Mouse (Mus musculus): ENCODE data around the gene Nup210l. TPM values are rescaled to one million over a fixed set of nuclear protein-coding genes. Genes with fewer than 3 reads are reported as not detected.

The Nup210l gene
- total and polyA plus RNA-seq, 2 experiments = 0.01 to 0.09 TPM

DNA sequence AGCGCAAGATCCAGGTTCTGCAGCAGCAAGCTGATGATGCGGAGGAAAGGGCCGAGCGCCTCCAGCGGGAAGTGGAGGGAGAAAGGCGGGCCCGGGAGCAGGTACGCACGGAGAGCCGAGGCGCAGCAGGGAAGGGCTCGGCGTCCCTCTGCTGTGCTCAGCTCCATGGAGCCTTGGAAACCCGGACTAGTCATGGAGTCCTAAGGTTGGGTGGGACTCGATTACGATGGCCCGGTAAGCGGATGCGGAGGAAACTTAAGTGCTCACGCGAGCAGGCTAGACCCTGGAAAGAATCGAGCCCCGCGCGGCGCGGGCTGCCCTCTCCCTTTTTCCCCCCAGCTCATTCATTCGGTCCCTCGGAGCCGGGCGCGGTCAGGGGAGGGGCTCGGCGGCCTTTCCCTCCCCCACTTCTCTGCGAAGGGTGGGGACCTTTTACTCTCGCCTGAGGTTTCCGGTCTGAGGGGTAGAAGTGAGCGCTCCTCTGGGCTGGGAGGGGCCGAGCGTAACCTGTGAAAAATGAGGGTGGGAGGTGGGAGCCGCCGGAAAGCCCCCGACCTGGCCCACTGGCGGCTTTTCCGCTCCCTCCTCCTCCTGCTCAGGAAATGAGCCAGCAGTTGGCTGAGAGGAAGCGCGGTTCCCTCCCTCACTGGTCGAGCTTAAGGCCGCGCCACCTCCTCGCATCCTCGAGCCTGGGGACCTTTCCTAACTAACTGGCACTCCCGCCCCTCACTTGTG lies 24.0 kb upstream of the Nup210l start:
- Histone ChIP-seq H3K27ac (replicated peaks; ENCODE audit: insufficient read depth, low read depth, low read length) (peak overlapping the region; percentile 86), H3K79me2 (ENCODE audit: control insufficient read depth, insufficient read depth, low read length) (peaks cover 19% of the 10 kb centered on the region; the same call in 1 of the 2 replicates), H3K4me3 (ENCODE audit: insufficient read depth, low read depth, low read length) (peak overlapping the region; percentile 92), H3K4me1 (ENCODE audit: control insufficient read depth, insufficient read depth, low read length) (peaks cover 30% of the 10 kb centered on the region), H3K27me3 (ENCODE audit: control insufficient read depth, insufficient read depth, low read length) (no peaks in the 10 kb centered on the region), H3K9ac (ENCODE audit: low read depth, low read length) (peak overlapping the region; percentile 87), H3K36me3 (ENCODE audit: control insufficient read depth, insufficient read depth, low read length) (no peaks in the 10 kb centered on the region)
- WGBS = under 1% methylated on average over 53 of the region's 53 CpGs
- peak; percentile 62 for DNase-seq (ENCODE audit: extremely low read depth, low read depth, low spot score)
- TF ChIP-seq CTCF (IDR thresholded peaks at IDR 0.05; ENCODE audit: low read depth, low read length) = no peak

DNA sequence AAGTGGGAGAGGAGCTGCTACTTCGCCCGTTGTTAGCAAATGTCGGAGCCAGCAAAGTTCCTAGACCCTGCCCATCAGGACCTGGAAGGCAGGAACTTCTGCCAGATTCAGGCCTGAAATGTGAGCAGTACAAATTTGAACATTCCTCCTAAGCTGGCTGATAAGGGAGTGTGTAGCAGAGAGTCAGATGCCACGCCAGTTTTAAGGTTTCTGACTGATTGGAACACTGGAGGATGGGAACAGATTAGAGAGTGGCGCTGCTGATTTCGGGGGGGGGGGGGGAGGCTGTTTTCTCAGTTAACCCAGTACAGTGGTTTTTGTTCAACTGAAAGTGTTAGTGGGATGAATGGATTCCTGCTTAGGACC lies 23.5 kb upstream of the Nup210l start:
- peak overlapping the region; percentile 87 for H3K9ac ChIP-seq (ENCODE audit: low read depth, low read length)
- H3K27me3 ChIP-seq (ENCODE audit: control insufficient read depth, insufficient read depth, low read length) = no peaks in the 10 kb centered on the region
- H3K36me3 ChIP-seq (ENCODE audit: control insufficient read depth, insufficient read depth, low read length) = no peaks in the 10 kb centered on the region
- H3K4me3 ChIP-seq (ENCODE audit: insufficient read depth, low read depth, low read length) = peak overlapping the region; percentile 92
- H3K27ac ChIP-seq (replicated peaks; ENCODE audit: insufficient read depth, low read depth, low read length) = peak overlapping the region; percentile 86
- H3K4me1 ChIP-seq (ENCODE audit: control insufficient read depth, insufficient read depth, low read length) = peaks cover 33% of the 10 kb centered on the region
- peaks cover 25% of the 10 kb centered on the region; the same call in 1 of the 2 replicates for H3K79me2 ChIP-seq (ENCODE audit: control insufficient read depth, insufficient read depth, low read length)
- TF ChIP-seq POLR2A (IDR thresholded peaks at IDR 0.05; ENCODE audit: extremely low read depth, insufficient read depth, low read length) = no peak
- TF ChIP-seq CTCF (IDR thresholded peaks at IDR 0.05; ENCODE audit: low read depth, low read length) = no peak
- no peak for DNase-seq (ENCODE audit: extremely low read depth, low read depth, low spot score)
- under 1% methylated on average over 6 of the region's 6 CpGs for WGBS

- peaks cover 2% of the 10 kb centered on the region for H3K36me3 ChIP-seq (ENCODE audit: control insufficient read depth, insufficient read depth, low read length)
- 22% methylated on average over 5 of the region's 5 CpGs for WGBS
- peak overlapping the region; percentile 83 for H3K27ac ChIP-seq (replicated peaks; ENCODE audit: insufficient read depth, low read depth, low read length)
- TF ChIP-seq CTCF (IDR thresholded peaks at IDR 0.05; ENCODE audit: low read depth, low read length) = no peak
- TF ChIP-seq POLR2A (IDR thresholded peaks at IDR 0.05; ENCODE audit: extremely low read depth, insufficient read depth, low read length) = no peak
- peak overlapping the region; percentile 38 for H3K4me3 ChIP-seq (ENCODE audit: insufficient read depth, low read depth, low read length)
- H3K27me3 ChIP-seq (ENCODE audit: control insufficient read depth, insufficient read depth, low read length) = no peaks in the 10 kb centered on the region
- peak; percentile 81 for DNase-seq (ENCODE audit: extremely low read depth, low read depth, low spot score)
- peak overlapping the region; percentile 32 for H3K9ac ChIP-seq (ENCODE audit: low read depth, low read length)
- peaks cover 25% of the 10 kb centered on the region; the same call in 1 of the 2 replicates for H3K79me2 ChIP-seq (ENCODE audit: control insufficient read depth, insufficient read depth, low read length)
- peaks cover 38% of the 10 kb centered on the region for H3K4me1 ChIP-seq (ENCODE audit: control insufficient read depth, insufficient read depth, low read length)
Measured at GRCm38 (mm10) chr3:90081365-90082240, 22.3 kb upstream of the Nup210l start.

- peak; percentile 72 for DNase-seq (ENCODE audit: extremely low read depth, low read depth, low spot score)
- Histone ChIP-seq H3K27me3 (ENCODE audit: control insufficient read depth, insufficient read depth, low read length) (no peaks in the 10 kb centered on the region), H3K79me2 (ENCODE audit: control insufficient read depth, insufficient read depth, low read length) (peaks cover 25% of the 10 kb centered on the region; the same call in 1 of the 2 replicates), H3K27ac (replicated peaks; ENCODE audit: insufficient read depth, low read depth, low read length) (peak overlapping the region; percentile 83), H3K4me3 (ENCODE audit: insufficient read depth, low read depth, low read length) (peak overlapping the region; percentile 17; the same call in 1 of the 2 replicates), H3K4me1 (ENCODE audit: control insufficient read depth, insufficient read depth, low read length) (peaks cover 38% of the 10 kb centered on the region), H3K36me3 (ENCODE audit: control insufficient read depth, insufficient read depth, low read length) (peaks cover 11% of the 10 kb centered on the region), H3K9ac (ENCODE audit: low read depth, low read length) (peak overlapping the region; percentile 23)
- WGBS = 5% methylated on average over 5 of the region's 5 CpGs
- no peak for TF ChIP-seq CTCF (IDR thresholded peaks at IDR 0.05; ENCODE audit: low read depth, low read length)
- no peak for TF ChIP-seq POLR2A (IDR thresholded peaks at IDR 0.05; ENCODE audit: extremely low read depth, insufficient read depth, low read length)
Measured at GRCm38 (mm10) chr3:90083034-90083433, 20.9 kb upstream of the Nup210l start.

DNA sequence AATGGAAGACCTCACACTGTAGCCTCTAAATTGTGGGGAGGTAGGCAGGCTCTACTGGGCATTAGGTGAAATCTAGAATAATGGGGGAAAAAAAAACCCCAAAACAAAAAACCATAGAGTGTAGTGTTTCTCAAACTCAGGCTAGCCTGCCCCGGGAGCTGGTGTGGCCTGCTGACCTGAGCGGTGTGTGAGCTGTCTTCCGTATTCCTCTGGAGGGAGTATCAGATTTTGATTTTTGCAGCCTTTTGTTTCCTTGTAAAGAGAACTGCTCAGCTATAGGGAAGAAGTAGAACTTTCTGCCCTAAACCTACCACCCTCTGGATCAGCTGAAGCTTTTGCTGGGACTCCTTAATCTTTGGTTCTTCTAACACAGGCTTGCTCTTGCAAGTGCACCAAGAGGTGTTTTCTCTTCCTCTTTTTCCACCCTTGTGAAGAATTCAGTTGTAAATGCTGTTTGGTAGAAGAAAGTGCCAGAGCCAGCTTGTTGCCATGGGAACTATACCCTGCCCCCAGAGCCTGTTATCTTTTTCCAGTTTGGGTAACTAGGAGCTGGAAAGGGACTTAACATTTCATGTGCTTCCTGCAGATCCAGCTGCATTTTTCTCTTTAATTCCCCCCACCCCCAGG lies 20.1 kb upstream of the Nup210l start:
- peaks cover 38% of the 10 kb centered on the region for H3K4me1 ChIP-seq (ENCODE audit: control insufficient read depth, insufficient read depth, low read length)
- DNase-seq (ENCODE audit: extremely low read depth, low read depth, low spot score) = peak; percentile 56
- H3K27ac ChIP-seq (replicated peaks; ENCODE audit: insufficient read depth, low read depth, low read length) = peak overlapping the region; percentile 83
- TF ChIP-seq POLR2A (IDR thresholded peaks at IDR 0.05; ENCODE audit: extremely low read depth, insufficient read depth, low read length) = no peak
- H3K36me3 ChIP-seq (ENCODE audit: control insufficient read depth, insufficient read depth, low read length) = peaks cover 19% of the 10 kb centered on the region
- H3K27me3 ChIP-seq (ENCODE audit: control insufficient read depth, insufficient read depth, low read length) = no peaks in the 10 kb centered on the region
- H3K9ac ChIP-seq (ENCODE audit: low read depth, low read length) = no peak overlapping the region
- 6% methylated on average over 3 of the region's 3 CpGs for WGBS
- no peak overlapping the region for H3K4me3 ChIP-seq (ENCODE audit: insufficient read depth, low read depth, low read length)
- peaks cover 25% of the 10 kb centered on the region; the same call in 1 of the 2 replicates for H3K79me2 ChIP-seq (ENCODE audit: control insufficient read depth, insufficient read depth, low read length)

All from liver, adult 2 months (tissue).